Mouse (Mus musculus) adrenal gland (tissue): ENCODE results near the gene Csnk2a2.

Source experiments
- intact Hi-C: fragments of 180-260 bp; cut with DNase I; formaldehyde crosslinking; loops from one replicate; pipeline ENCODE4 v1.15.1; 2025
- long read RNA-seq, 2 experiments: library from polyadenylated mRNA; unstranded; transcript quantifications; one replicate each; pipeline ENCODE4 v2.0.0; 2020; ENCODE audit warnings: borderline replicate concordance in 1 of 2; ENCODE audit not compliant: insufficient replicate concordance in 1 of 2

Csnk2a2 gene
- long read RNA-seq, experiment 1, partial matches to known transcripts: 2 of 2 reads
- long read RNA-seq, experiment 1, other reads (novel, unspliced or antisense): 0 of 2 reads
- long read RNA-seq, experiment 2, partial matches to known transcripts: 2 of 6 reads
- long read RNA-seq, experiment 2, other reads (novel, unspliced or antisense): 4 of 6 reads

DNA sequence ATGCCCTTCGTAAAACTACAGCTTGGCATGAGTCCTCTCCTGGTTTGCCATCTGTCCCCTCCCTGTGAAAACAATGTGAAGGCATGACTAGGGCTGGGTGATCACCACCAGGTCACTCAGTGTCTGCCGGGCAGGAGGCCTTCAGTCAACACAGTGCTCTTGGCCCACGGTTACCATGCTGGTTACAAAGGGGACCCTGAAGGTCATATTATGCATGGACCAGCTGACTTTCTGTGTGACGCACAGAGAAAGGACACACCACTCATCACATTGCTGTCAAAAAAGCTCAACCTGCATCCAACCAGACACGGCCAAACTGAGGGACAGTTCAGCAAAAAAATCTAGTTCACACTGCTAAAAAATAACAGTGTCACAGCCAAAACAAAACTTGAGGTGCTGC, at the start of gene Csnk2a2:
Csnk2a2 (minus strand) TSS at position 34 of the 400 bp plus-strand sequence.
- intact Hi-C loops: no loop called here

DNA sequence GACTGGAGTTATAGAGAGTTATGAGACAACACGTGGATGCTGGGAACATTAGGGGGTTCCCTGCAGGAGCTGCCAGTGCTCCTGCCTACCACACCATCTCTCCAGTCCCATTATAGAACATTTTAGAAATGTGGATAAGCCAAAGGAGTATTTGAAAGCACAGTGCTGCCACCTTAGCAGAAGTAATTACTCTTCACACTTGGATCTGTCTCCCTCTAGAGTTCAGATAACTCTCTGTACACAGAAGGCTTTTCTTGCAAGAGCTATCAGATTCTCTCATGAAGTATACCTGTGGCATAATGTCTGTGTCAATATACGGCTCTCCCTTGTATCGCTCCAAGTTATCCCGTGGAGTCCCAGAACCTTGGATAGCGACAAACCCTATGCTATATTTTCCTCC, 49.6 kb upstream of the Csnk2a2 start:
- intact Hi-C loops: no loop called here

- intact Hi-C loops: no loop called here
Observed at GRCm38 (mm10) chr8:95533584-95534387, 43.9 kb upstream of the Csnk2a2 start, which contains the start of gene Ccdc113. TSS of gene Ccdc113 (plus strand) at chr8:95534085.

DNA sequence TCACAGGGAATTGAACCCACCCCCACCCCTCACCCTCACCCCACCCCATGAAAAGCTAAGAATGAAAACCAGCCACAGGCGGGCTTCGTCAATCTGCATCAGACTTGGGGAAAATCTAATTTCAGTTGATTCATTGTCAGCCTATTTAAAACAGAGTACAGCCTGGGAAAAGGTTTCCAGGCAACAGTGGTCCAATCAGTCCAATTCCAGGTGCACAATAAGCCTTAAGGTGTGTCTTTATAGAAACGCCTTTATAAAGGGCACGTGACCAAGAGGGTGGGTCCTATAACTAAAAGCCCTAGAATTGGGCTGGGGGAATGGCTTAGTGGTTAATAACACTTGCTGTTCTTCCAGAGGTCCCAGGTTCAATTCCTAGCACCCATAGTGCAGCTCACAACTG, 42.4 kb upstream of the Csnk2a2 start:
- intact Hi-C loops: no loop called here

DNA sequence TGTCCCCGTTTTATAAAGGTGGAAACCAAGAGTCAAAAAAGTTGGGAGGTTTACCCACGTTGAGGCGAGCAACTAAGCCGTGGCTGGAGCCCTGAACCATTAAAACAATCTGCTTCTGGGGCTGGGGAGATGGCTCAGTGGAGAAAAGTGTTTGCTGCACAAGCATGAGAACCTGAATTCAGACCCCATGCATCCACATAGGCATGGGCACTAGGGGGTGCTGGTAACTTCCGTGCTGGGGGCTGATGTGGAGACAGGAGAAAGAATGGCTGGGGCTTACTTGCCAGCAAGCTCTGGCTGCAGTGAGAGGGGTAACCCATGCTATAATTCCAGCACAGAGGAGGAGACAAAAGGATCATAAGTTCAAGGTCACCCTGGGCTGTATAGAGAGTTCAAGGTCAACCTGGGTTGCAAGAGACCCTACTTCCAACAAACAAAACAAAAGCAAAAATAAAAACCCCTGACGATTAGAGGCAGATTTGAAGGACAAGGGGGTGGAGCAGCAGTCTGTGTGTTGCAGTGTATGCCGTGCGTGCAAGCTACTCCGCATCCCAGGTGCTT, 39.0 kb upstream of the Csnk2a2 start:
- intact Hi-C loops: no loop called here

GRCm38 (mm10) chr8:95528194-95528593, 38.4 kb upstream of the Csnk2a2 start:
- intact Hi-C loops: no loop called here

- intact Hi-C loops: no loop called here
Observed at GRCm38 (mm10) chr8:95523991-95524390, 34.2 kb upstream of the Csnk2a2 start.

GRCm38 (mm10) chr8:95516928-95517327, 27.1 kb upstream of the Csnk2a2 start:
- intact Hi-C loops: no loop called here

GRCm38 (mm10) chr8:95513219-95513618, 23.4 kb upstream of the Csnk2a2 start:
- intact Hi-C loops: no loop called here

DNA sequence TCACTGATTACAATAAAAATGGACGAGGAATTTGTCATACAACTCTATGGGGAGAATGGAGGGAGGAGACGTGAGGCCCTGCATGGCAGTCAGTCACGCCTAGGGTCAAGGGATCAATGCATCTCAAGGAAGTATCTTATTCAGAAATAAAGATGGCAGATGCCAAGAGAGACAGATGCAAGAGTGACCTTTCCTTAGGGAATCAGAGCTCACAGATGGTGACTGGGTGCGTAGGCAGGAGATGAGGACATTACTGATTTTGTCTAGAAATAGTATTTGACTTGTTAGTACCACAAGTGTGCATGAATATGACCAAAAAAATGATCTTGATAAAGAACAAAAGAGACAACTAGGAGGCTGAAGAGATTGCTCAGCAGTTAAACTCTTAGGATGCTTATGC, 22.4 kb upstream of the Csnk2a2 start:
- intact Hi-C loops: no loop called here

- intact Hi-C loops: no loop called here
Observed at GRCm38 (mm10) chr8:95506245-95506644, 16.4 kb upstream of the Csnk2a2 start.

GRCm38 (mm10) chr8:95505606-95506005, 15.8 kb upstream of the Csnk2a2 start:
- intact Hi-C loops: no loop called here

DNA sequence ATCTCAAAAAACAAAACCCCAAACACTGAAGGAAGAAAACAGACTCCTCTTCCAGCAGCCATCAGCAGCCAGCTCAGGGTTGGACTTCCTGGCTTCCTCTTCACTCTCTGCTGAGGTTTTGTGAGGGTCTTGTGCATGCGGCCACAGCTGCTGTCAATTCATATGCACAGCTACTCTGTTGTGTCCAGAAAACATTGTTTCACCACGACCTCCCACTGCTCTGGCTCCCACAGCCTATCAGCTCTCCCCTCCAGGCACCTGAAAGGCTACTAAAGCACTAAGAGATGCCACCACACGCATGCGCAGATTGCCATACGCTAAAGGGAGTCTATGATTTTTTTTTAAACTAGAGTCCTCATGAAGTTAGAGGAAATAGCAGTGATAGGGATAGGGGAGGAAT, 15.0 kb upstream of the Csnk2a2 start:
- intact Hi-C loops: no loop called here

DNA sequence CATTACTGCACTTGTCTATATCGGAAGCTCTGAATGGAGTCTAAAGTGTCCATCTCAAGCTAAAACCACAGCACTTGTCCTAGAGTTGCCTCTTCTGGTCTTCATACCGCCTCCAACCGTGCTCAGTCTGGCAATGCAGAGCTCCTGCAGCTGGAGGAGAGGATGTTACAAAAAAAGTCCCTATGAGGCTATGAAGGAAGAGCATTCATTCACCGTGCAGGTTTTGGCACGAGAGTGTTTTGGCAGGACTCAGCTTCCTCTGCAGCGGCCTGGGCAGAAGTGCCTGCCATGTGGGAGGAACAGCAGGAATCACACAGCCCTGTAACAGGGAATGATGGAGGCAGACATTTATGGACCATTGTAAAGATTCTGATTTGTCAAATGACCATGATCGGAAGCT, 12.6 kb upstream of the Csnk2a2 start:
- intact Hi-C loops: no loop called here

DNA sequence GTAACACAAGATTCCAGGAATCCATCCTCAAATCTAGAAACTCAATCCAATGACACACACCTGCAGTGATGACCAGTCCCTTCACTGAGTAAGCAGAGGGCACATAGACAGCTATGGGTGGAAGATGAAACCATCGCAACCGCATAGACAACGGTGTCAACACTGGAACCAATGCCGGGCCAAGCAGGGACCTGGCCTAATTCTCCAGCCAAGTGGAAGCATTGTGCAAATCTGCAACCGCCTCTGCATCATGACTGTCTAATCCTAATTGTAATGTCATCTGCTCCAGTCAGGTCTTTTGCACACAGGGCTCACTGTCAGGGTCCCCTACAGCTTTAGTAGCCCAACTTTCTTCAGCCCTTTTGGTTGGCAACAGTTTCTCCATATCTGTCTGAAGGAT, 10.6 kb upstream of the Csnk2a2 start:
- intact Hi-C loops: no loop called here

DNA sequence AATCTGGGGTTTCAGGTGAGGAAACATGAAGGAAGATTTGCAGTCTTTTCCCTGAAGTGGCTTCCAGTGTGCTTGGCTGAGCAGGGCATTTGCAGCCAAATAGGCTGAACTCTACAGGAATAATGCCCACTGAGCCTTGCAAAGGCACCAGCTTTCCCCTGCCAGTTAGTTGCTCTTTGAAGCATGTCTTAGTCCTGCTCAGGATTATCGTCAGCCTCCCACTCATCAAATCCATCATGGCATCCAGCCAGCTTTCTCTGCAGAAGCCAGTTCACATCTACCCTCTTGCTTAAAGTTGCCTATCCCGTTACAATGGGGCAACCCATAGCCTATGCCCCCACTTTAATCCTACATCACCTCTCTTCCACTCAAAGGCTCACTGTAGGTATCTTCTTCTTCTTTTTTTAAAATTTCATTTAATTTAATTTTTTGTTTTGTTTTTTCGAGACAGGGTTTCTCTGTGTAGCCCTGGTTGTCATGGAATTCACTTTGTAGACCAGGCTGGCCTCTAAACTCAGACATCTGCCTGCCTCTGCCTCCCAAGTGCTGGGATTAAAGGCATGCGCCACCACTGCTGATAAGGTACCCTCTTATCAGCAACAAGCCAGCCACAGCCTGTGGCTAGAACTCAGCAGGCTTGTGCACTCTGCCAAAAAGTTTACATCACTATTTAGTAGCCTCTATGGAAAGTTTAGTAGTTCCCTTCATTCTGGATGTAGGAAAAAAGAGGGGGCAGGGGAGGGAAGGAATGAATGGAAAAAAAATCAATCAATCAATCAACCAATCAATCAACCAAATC, 9.6 kb upstream of the Csnk2a2 start:
- intact Hi-C loops: no loop called here

DNA sequence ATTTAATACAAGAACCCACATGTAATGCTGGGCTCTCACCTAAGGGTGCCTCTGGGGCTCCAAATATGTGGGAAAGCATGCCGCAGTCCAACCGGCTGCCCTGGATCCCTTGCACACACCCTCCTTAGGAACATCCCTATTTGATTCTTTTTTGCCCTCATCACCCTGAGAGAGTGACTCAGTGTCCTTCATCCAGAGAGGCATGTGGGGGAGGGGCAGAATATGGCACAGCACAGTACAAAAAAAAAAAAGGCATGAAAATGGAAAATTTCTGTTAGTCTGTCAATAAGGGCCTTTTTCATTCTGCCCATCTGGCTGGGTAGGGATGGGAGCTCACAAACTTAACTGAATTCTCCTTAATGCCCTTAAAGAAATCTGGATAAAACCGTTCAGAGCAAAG, 8.0 kb upstream of the Csnk2a2 start:
- intact Hi-C loops: no loop called here

GRCm38 (mm10) chr8:95496420-95496819, 6.6 kb upstream of the Csnk2a2 start:
- intact Hi-C loops: no loop called here

- intact Hi-C loops: no loop called here
Observed at GRCm38 (mm10) chr8:95495444-95495843, 5.6 kb upstream of the Csnk2a2 start.

DNA sequence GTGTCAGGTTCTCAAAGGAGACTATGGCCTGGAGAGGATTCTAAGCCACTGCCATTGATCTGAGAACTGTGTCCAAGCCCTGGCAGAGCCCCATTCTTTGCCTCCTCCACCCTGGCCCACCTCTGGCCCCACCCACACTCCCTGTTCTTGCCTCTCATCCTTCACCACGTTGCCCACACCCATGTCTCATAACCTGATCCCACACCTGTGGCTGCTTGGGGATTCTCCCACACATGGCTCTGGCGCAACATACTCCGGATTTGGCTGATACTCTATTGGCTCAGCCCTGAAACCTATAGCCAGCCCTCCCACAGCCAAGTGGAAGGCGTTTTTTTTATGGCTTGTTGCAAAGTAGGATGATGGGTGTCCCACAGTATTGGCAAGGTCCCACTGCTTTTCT, 2.2 kb upstream of the Csnk2a2 start:
- intact Hi-C loops: no loop called here

DNA sequence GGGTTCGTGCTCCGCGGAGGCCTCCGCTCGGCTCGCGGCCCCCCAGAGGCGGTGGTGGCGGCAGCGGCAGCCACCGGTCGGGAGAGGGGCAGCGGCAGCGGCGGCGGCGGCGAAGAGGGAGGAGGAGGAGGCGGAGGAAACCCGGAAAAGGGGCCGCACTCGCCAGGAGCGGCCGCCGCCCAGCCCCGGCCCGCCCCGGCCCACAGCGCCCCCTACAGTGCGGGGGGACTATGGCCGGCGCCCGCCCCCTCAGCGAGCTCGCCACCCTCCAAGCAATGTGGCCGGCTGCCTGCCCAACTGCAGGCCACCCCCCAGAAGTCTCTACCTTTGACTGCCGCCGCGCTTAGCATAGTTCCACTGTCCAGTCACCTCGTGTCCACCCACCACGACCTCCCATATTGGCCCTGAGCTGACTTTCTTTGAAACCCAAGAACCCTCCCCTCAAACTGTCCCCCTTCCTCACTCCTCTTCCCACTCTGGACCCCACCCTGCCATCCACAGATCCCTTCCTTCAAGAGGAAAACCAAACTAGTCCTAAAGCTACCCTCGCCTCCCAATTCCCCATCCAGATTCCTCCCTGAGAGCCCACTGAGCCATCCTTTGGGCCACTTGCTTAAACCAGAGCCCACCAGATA, 1.0 kb downstream of the Csnk2a2 start:
- intact Hi-C loops: no loop called here
